Mouse (Mus musculus) lung, adult 2 months (tissue): ENCODE measurements around the gene Tmem176b.

Source experiments
- CTCF ChIP-seq: fragments of 200-500 bp; IDR thresholded peaks from 2 replicates; pipeline ENCODE4 v1.5.1; 2011; ENCODE audit warnings: mild to moderate bottlenecking, low read length, control low read depth; ENCODE audit not compliant: insufficient read depth
- POLR2A ChIP-seq: fragments of 200-500 bp; IDR thresholded peaks from 2 replicates; pipeline ENCODE4 v1.6.1; 2011; ENCODE audit warnings: low read depth, mild to moderate bottlenecking, control low read depth, low read length, borderline replicate concordance; ENCODE audit errors: extremely low read depth

DNA sequence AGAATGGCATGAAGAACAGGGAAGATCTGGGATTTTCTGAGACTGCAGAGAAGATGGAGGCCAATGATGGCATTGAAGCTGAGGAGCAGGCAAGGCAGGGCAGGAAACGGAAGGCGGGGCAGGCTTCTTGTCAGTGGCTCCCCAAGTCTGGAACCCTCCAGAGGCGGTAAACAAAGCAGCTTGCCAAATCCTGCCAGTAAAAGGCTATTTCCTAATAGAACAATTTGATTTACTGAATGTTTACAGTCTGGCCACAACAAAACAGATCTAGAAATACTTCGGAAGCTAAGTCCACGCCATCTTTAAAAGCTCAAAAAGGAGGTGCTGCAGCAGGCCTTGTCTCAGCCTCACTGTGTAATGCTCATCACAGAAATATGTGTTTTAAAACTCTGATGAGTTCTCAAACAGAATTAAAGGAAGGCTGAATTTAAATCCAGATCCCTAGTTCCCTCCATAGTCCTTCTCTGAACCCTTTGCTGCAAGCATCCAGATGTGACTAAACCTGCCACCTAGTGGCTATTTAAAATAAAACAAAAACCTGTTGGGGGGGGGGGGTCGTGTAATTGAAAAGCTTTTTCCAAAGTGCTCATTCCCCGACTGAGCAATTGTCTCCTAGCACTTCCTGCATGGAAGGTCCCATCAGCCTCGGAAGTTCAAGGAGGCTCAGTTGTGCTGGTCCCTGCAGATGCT lies 16.5 kb upstream of the Tmem176b start:
- TF ChIP-seq CTCF (no peak), POLR2A (no peak)
